Mouse (Mus musculus) activated CD4-positive, CD25-positive, alpha-beta regulatory T cell, adult 4 months (primary cell): ENCODE data around the gene Ralbp1. TPM values are rescaled to one million over a fixed set of nuclear protein-coding genes. Genes with fewer than 3 reads are reported as not detected.

Experiments used
- ATAC-seq: one replicate; pipeline ENCODE4 v1.8.0; 2017
- polyA plus RNA-seq, 2 experiments: library from polyadenylated mRNA; unstranded; fragments of 100-300 nt; shearing (Covaris generic); gene quantifications; one replicate each; pipeline ENCODE4 v1.2.1; 2017

The Ralbp1 gene
- polyA plus RNA-seq: 10 to 100 TPM; 39.1 to 51.8 TPM

- ATAC-seq: peak; percentile 10
These were observed at the start of gene Ralbp1 for GRCm38 (mm10) chr17:65885697-65886529. Gene Ralbp1 (minus strand): TSS chr17:65885798.

DNA sequence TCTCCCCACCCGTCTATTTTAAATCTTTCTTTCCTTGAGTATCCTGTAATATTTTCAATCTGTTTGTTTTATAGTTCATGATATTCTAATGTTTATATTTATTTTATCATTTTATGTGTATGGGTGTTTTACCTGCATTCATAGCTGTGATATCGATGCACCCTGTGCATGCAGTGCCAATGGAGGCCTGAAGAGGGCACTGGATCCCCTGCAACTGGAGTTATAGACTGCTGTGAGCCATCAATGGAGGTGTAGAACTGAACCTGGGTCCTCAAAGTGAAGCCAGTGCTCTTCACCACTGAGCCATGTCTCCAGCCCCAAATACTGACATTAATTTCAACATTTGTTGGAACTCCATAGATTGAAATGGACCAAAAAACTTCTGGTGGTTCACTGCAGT, 48.1 kb upstream of the Ralbp1 start:
- no peak for ATAC-seq

- ATAC-seq: no peak
These were observed 45.9 kb upstream of the Ralbp1 start for GRCm38 (mm10) chr17:65931525-65931924.

- no peak for ATAC-seq
These were observed 45.4 kb upstream of the Ralbp1 start for GRCm38 (mm10) chr17:65930960-65931359.

GRCm38 (mm10) chr17:65930158-65930826, 44.7 kb upstream of the Ralbp1 start:
- ATAC-seq: no peak

- peak; percentile 90 for ATAC-seq
These were observed 43.9 kb upstream of the Ralbp1 start for GRCm38 (mm10) chr17:65929319-65929978.

- ATAC-seq: no peak
These were observed 41.5 kb upstream of the Ralbp1 start for GRCm38 (mm10) chr17:65927077-65927476.

GRCm38 (mm10) chr17:65924218-65924617, 38.6 kb upstream of the Ralbp1 start:
- ATAC-seq: no peak

DNA sequence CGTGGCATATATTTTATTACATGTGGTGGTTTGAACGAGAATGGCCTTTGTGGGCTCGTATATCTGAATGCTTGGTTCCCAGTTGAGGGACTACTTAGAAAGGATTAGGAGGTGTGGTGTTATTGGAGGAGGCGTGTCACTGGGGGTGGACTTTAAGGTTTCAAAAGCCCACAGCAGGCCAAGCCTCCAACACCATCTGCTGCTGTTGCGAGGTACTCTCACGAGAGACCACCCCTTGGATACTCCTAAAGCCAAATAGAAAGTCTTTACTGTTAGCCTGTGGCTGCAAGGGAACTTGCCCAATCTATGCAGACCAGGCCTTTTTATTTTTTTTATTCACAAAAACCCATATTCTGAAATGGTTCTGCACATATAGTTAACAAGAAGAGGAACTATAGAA, 36.4 kb upstream of the Ralbp1 start:
- ATAC-seq: no peak

DNA sequence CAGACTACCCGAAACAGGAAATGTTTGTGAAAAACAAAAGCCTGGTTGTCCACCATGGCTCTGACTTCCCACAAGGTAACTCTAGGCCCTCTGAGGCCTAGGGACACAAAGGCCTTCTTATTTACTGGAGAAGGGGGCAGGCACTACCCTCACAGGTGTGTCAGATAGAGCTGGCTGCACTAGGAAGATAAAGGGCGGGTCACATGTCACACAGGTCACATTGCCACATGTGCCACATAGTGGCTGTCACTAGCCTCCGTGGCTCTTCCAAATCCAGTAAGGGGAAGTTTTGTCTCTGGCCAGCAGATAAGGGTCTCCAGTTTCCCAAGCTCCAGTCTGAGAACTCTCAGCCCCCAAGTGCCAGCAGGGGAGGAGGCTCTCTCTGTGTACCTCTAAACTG, 33.6 kb upstream of the Ralbp1 start:
- no peak for ATAC-seq

GRCm38 (mm10) chr17:65916135-65916668, 30.6 kb upstream of the Ralbp1 start:
- ATAC-seq: no peak

GRCm38 (mm10) chr17:65914083-65914482, 28.5 kb upstream of the Ralbp1 start:
- no peak for ATAC-seq

DNA sequence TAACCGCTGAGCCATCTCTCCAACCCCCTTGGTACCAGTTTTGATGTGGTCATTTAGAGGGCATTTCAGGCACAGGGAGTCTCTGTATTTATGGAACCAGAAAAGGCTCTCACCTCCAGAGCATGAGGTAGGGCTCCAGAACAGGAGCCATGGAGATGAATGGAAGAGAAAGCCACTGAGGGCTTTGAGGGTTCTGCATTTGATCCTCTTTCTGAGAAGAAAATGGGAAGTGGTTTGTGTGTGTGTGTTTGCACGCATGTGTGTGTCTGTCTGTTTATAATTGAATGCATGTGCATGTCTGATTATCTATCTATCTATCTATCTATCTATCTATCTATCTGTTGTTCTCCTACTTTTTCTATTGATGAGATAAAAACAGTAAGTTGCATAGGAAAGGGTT, 26.6 kb upstream of the Ralbp1 start:
- no peak for ATAC-seq

- ATAC-seq: no peak
These were observed 25.9 kb upstream of the Ralbp1 start for GRCm38 (mm10) chr17:65911285-65912069.

DNA sequence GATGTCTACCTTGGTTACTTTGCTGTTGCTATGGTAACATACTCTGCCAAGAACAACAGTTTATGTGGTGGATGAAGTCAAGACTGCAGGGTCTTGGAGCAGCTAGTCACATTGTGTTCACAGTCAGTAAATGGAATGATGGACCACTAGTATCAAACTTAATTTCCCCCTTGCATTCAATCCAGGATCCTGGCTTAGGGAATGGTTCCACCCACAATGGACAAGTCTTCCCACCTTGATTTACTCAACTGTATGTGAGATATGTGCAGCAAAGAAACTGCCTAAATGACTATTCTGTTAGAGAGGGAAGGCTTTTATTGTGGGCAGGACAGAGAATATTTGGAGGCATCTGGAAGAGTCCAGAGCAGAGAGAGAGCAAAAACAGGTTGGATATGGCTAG, 22.7 kb upstream of the Ralbp1 start:
- no peak for ATAC-seq

DNA sequence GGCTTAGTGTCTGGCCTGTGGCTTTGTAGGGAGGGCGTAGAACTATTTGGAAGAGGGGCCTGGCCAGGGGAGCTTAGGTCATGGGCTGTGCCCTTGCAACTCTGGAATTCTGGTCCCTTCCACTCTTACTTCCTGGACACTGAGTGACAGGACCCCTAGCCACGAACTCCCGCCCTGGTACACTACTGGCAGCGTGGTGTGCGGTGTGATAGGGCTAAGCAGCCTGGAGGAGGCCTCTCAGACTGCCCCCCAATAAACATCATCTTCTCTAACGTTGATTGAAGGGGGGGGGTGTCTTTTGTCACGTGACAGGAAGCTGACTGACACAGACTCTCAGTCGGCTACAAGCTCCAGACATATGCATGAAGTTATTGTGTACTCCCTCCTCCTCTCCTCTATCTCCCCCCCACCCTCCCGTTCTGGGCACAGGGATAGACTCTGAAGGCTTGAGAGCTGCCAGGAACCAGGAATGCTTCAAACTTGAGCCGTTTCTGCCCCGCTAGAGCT, 21.4 kb upstream of the Ralbp1 start:
- peak; percentile 93 for ATAC-seq

DNA sequence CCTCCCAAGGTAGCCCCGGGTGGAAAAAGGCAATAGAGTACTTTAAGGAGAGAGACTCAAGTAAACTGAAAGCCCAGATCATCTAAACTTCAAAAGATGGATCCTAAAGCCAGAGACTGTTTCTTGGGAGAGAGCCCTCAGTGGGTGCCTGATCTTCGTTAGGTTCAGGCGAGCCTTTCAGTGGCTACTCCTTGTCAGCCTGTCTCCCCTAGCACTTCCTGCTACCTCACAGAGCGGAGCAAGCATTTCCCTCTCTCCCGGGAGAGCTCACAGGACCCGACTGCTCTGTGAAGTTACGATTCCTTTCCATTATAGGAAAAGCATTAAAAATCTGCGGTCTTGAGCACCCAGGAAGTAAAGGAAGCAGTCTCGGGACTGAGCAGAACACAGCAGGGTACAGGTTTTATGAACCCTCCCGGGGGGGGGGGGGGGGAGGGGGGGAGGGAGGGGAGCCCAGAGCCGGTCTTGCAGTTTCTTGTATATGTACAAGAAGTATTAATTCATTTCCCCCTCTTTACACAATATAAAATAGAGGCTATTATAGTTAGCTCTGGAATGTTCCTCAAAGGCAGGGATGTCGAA, 20.8 kb upstream of the Ralbp1 start:
- ATAC-seq: no peak

GRCm38 (mm10) chr17:65905241-65905640, 19.6 kb upstream of the Ralbp1 start:
- no peak for ATAC-seq

DNA sequence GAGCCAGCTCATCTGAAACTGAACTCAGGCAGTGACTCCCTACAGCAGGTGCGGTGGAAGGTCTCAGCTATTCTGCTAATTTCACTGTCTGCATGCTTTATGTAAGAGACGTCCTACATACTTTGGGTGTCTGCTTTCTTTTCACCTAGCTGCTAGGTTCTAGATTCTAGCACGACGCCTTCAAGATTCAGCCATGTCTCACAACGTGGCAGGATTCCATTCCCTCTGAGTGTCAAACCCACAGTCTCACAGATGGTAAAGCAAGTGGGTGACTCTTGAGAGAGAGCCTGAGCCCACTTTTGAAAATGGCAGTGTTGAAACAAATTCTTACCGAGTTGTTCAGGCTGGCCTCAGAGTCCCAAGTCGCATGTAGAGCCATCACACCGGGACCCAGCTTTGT, 18.2 kb upstream of the Ralbp1 start:
- no peak for ATAC-seq

GRCm38 (mm10) chr17:65903011-65903410, 17.4 kb upstream of the Ralbp1 start:
- ATAC-seq: no peak

DNA sequence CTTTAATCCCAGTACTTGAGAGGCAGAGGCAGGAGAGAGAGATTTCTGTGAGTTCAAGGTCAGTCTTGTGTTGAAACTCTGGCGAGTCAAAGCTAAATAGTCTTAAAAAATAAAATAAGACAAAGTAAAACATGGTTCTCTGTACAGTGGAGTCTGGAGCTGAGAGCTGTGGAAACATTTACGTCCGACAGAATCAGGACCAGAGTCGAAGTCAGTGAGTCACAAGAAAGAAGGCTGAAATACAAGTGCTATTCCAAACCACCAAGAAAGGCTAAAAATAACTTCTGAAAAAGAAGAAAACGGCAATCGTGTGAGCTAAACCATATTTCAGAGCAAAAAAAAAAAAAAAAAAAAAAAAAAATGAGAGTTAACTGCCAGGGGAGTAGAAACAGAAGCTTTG, 16.7 kb upstream of the Ralbp1 start:
- no peak for ATAC-seq

GRCm38 (mm10) chr17:65896016-65896415, 10.4 kb upstream of the Ralbp1 start:
- ATAC-seq: no peak
